Mouse (Mus musculus) kidney, adult 11 months (tissue): ENCODE data around the gene Gm11060.

ENCODE experiments used
- DNase-seq: peaks from one replicate; pipeline ENCODE4 v3.0.0; 2022

The Gm11060 gene

GRCm38 (mm10) chr2:105122216-105122615 lies 30.4 kb downstream of the Gm11060 start:
- no peak for DNase-seq

- DNase-seq = no peak
Measured at GRCm38 (mm10) chr2:105122886-105123285, 31.1 kb downstream of the Gm11060 start.

- no peak for DNase-seq
Measured at GRCm38 (mm10) chr2:105123431-105123830, 31.6 kb downstream of the Gm11060 start.

GRCm38 (mm10) chr2:105123881-105124280 lies 32.1 kb downstream of the Gm11060 start:
- DNase-seq = no peak

GRCm38 (mm10) chr2:105124391-105124790 lies 32.6 kb downstream of the Gm11060 start:
- DNase-seq = no peak

GRCm38 (mm10) chr2:105125205-105125604 lies 33.4 kb downstream of the Gm11060 start:
- no peak for DNase-seq

- DNase-seq = no peak
Measured at GRCm38 (mm10) chr2:105125641-105126040, 33.8 kb downstream of the Gm11060 start.

- peak; percentile 28 for DNase-seq
Measured at GRCm38 (mm10) chr2:105126279-105126678, 34.5 kb downstream of the Gm11060 start, which contains the start of gene Wt1. Gene Wt1 (plus strand): TSS chr2:105126529.

GRCm38 (mm10) chr2:105126691-105127530 lies 35.1 kb downstream of the Gm11060 start:
- DNase-seq = peak; percentile 22

GRCm38 (mm10) chr2:105127531-105128480 lies 36.0 kb downstream of the Gm11060 start:
- no peak for DNase-seq

- no peak for DNase-seq
Measured at GRCm38 (mm10) chr2:105128564-105128963, 36.7 kb downstream of the Gm11060 start.

GRCm38 (mm10) chr2:105130351-105131060 lies 38.7 kb downstream of the Gm11060 start:
- DNase-seq = no peak

- DNase-seq = no peak
Measured at GRCm38 (mm10) chr2:105131061-105131810, 39.4 kb downstream of the Gm11060 start.

GRCm38 (mm10) chr2:105131811-105132100 lies 39.9 kb downstream of the Gm11060 start:
- no peak for DNase-seq

GRCm38 (mm10) chr2:105132300-105132699 lies 40.5 kb downstream of the Gm11060 start:
- no peak for DNase-seq

GRCm38 (mm10) chr2:105132933-105133795 lies 41.3 kb downstream of the Gm11060 start:
- no peak for DNase-seq

GRCm38 (mm10) chr2:105134296-105134695 lies 42.5 kb downstream of the Gm11060 start:
- DNase-seq = no peak

GRCm38 (mm10) chr2:105139471-105139870 lies 47.7 kb downstream of the Gm11060 start:
- no peak for DNase-seq

- no peak for DNase-seq
Measured at GRCm38 (mm10) chr2:105141371-105141770, 49.6 kb downstream of the Gm11060 start.
